Mouse (Mus musculus): ENCODE results near the gene Spint1.

Spint1 gene

GRCm38 (mm10) chr2:119237210-119237870 is at the start of gene Spint1:
Gene Spint1 (plus strand): TSS chr2:119237362.
- no peak for DNase-seq

DNA sequence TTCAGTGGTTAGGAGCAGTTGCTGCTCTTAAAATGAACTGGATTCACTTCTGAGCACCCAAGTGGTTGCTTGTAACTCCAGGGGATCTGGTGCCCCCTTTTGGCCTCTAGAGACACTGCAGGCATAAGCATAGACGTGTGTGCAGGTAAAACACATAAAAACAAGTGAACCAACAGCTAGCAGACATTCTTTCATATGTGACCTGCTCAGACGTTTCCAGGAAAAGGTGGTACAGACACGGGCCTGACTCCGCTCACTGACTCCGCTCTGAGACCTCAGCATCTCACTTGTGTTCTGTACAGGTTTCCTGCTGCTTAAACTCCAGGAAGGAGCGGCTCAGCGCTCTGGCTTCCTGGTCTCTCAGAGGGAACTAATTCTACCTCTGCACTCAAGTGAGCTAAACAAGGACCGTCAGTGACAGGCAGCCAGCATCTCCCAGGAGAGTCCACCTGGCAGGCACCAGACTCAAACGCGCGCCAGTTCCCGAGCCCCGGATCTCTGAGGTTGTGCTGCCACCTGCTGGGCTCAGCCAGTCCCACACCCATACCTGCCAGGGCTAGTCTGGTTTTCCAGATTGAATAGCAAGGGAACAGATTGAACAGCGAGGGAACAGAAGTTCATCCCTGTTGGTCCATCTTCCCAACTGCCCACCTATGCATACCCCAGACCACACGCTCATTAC is 48.0 kb upstream of the Spint1 start:
- DNase-seq, result peak; percentile 85

GRCm38 (mm10) chr2:119190969-119191368 is 46.2 kb upstream of the Spint1 start:
- no peak for DNase-seq

- no peak for DNase-seq
Measured at GRCm38 (mm10) chr2:119194140-119194539, 43.0 kb upstream of the Spint1 start.

- DNase-seq, result no peak
Measured at GRCm38 (mm10) chr2:119196316-119197108, 40.6 kb upstream of the Spint1 start.

DNA sequence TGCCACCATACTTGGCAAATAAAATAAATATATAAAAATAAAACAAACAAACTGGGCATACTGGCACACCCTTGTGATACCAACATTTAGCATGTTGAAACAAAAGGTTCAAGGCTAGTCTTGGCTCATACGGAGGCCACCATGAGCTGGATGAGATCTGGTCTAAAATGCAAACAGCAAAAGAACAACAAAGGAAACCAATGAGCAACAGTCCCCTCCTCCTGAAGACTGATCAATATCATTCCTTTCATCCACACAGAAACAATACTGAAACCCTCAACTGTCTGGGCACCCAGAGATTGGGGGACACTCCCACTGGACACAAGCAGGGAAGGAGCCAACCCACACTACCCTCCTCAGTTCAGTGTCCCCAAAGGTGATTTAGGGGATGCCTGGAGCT is 39.7 kb upstream of the Spint1 start:
- no peak for DNase-seq

DNA sequence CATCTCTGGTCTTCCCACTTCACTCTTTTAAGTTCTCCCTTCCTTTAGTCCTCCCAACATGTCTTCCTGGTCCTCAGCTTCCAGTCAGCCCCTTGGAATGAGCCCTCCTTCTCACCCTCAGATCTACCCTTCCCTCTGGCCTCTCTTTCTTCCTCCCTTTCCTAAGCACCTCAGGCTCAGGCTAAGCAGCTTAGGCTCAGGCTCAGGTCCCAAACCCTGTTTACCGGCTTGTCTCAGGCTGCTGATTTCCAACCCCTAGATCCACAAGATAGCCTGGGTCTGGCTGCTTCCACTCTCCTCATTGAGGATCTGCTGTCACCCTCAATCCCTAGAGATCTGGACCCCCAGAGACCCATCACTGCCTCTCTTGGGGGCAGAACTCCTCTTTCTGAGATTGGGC is 39.1 kb upstream of the Spint1 start:
- no peak for DNase-seq

GRCm38 (mm10) chr2:119198934-119199333 is 38.2 kb upstream of the Spint1 start:
- no peak for DNase-seq

- no peak for DNase-seq
Measured at GRCm38 (mm10) chr2:119202914-119203453, 34.2 kb upstream of the Spint1 start.

GRCm38 (mm10) chr2:119203871-119204460 is 33.2 kb upstream of the Spint1 start:
- no peak for DNase-seq

- DNase-seq, result no peak
Measured at GRCm38 (mm10) chr2:119207961-119208343, 29.2 kb upstream of the Spint1 start.

GRCm38 (mm10) chr2:119208344-119209175 is 28.6 kb upstream of the Spint1 start, which contains the start of the genes Zfyve19 and Dnajc17:
Gene Zfyve19 (plus strand): TSS chr2:119208617.
Gene Dnajc17 (minus strand): TSS chr2:119208795.
- DNase-seq, result peak; percentile 95

GRCm38 (mm10) chr2:119209176-119209507 is 28.0 kb upstream of the Spint1 start:
- DNase-seq, result no peak

DNA sequence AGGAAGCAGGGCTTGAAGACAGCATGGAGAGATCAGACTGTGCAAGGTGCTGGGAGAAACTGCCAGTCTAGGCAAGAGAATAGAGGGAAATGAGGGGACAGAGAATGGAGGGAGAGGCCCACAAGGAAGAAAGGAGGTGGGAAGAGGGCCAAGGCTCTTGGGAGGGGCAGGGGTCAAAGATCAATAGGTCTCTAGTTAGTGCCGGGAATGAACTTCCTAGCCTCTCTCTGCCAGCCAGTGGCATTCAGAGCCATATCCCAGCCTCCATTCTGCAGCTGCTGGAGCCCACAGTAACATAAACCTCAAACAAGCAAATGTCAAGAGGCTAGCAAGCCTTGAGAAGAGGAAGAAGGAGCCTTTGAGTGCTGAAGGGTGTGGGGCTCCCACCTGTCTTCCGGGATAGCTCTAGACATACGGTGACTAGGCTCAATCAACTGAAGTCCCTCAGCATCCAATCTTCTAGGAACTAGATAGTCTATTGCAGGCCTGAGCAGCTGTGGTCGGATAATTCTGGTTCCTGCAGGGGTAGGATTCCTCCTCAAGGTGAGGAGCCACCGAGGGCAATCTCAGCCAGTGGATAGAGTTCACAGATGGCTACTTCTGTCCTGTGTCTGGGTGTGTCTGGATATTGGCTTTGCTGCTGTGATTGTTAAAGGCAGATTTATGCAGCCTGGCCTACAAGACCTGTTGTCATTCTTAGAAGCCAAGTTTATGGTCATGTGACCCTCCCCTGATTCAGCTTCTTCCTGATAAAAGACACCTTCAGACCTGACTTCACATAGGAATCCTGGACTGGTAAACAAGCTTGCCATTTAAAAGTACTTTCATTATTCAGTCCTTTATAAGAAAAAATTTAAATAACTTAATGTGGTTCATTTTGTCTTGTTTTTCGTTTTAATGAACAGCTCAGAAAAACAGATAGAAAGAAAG is 7.1 kb upstream of the Spint1 start, which contains the start of gene Ppp1r14d:
Gene Ppp1r14d, minus strand, starts transcription at position 132 of the 930 bp plus-strand sequence.
- DNase-seq, result no peak

DNA sequence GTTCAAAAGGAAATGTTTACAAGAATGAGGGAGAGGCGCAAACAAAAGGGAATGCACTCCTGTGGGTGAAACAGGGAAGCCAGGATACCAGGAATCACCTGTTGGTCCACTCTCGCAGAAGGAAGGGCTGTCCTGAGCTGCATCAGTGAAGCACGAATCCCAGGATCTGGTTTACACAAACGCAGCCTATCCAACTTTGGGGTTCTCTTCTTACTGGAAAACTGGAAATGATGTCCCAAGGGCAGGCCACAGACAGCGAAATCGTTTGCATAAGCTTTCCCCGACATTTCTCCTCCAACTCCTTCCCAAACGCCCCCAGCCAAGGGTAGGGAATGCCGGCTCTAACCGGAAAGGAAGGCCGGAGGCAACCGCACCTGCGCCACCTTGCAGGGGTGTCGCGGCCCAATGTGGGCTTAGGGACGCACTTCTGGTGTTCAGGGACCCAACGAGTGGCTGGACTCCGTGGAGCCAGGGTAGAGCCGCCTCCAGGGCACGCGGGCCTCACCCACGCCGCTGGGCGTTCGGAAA is 416 bp upstream of the Spint1 start:
- no peak for DNase-seq

- DNase-seq, result no peak
Measured at GRCm38 (mm10) chr2:119237871-119238220, 684 bp downstream of the Spint1 start.

DNA sequence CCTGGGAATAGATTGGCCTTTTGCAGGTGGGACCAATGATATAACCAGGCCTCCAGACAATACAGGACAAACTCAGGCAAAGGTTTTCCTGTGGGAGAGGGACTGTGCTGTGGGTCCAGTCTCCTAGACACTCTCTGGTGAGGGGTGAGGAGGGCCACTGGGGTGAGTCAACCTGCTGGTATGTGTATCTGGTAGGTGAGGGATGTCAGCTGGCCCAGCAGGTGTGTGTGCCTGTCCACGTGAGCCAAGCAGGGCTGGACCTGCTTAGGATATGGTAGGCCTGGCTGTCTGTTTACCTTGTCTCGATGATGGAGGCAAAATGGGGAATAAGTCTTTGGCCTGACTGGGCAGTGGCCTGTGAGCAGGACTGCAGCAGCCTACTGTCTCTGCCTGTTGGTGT is 1.5 kb downstream of the Spint1 start:
- DNase-seq, result no peak

GRCm38 (mm10) chr2:119240075-119240818 is 3.1 kb downstream of the Spint1 start:
- no peak for DNase-seq

- DNase-seq, result no peak
Measured at GRCm38 (mm10) chr2:119240819-119241186, 3.6 kb downstream of the Spint1 start.

- no peak for DNase-seq
Measured at GRCm38 (mm10) chr2:119242548-119242947, 5.4 kb downstream of the Spint1 start.

All from thymus, postnatal 14 days (tissue).